Mouse (Mus musculus): ENCODE results near the gene Timm10. TPM values are rescaled to one million over a fixed set of nuclear protein-coding genes. Genes with fewer than 3 reads are reported as not detected.

Gene Timm10
- total RNA-seq, 2 experiments from 2014 or later, result 16.8 TPM; not detected in 1

DNA sequence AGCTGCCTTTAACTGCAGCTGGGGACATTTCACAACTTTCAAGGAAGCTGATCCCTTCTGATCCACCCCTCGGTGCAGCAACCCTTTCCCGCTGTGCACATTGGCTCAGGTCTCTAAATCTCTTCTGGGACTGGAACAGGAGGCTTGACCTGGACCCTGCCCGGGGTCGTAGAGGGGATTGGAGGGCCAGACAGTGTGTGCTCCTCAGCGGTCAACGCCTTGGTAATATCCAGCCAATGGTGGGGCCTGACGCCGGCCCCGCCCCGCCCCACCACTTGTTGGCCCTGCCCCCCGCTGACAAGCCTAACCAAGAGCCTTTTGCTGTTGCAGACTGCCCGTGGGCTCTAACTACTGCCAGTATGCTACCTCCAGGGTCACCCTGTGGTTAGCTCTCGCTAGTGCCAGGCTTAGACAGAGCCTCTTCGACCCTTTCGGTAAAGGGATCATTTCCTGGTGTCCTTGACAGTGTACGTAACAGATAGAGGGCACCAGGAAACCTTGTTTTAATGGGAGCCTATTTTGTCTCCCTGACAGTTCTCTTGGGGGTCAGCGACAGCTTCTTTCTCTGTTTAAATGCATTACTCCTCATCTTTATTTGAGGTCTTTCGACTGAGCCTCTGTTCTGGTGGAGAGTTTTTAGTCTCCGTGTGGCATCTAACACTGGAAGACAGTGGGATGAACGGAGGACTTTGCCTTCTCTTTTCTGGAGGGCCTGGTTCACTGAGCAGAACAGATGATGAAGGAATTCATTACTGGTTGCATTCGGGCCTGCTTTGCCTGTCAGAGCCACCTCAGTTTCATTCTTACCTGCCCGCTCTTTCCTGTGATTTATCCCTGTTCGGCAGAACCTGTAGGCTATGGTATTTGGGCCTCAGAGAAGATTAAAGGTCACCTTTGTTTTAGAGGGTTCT, 24.6 kb downstream of the Timm10 start:
- ATAC-seq (replicated peaks; ENCODE audit: low FRiP score, poor library complexity, severe bottlenecking), result no peak

DNA sequence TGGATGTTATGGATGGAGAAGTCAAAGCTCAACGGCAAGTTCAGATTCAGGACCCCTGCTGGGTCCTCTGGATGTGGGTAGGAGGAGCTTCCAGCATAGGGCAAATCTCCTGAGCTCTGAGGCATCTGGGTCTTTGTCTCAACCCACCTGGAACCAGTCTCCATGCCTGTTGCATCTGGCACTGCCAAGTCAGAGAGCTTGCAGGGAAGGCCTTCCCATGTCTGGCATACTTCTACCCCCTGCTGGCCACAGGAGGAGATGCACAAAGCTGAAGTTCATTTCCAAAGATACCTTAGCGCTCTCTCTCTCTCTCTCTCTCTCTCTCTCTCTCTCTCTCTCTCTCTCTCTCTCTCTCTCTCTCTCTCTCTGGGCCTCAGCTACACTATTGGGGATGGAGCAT, 28.9 kb downstream of the Timm10 start:
- peak; percentile 65 for ATAC-seq (replicated peaks; ENCODE audit: low FRiP score, poor library complexity, severe bottlenecking)

DNA sequence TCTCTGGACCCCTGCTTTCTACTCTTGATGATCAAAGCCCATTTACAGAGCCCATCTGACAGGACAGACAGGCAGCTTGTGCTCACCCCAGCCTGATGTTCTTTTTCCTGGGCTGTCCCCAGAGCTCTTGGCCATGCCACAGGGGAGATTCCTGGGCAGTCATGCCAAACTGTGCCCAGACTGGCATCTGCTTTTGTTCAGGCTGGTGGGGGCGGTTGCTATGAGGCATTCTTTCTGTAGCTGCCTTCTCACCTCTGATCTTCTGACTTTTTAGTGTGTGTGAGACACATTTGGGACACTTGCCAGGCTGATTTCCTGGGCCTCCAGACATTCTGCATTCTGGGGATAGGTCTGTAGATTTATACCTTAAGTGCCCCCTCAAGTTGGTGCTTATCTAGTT, 31.8 kb downstream of the Timm10 start:
- ATAC-seq (replicated peaks; ENCODE audit: low FRiP score, poor library complexity, severe bottlenecking), result no peak

DNA sequence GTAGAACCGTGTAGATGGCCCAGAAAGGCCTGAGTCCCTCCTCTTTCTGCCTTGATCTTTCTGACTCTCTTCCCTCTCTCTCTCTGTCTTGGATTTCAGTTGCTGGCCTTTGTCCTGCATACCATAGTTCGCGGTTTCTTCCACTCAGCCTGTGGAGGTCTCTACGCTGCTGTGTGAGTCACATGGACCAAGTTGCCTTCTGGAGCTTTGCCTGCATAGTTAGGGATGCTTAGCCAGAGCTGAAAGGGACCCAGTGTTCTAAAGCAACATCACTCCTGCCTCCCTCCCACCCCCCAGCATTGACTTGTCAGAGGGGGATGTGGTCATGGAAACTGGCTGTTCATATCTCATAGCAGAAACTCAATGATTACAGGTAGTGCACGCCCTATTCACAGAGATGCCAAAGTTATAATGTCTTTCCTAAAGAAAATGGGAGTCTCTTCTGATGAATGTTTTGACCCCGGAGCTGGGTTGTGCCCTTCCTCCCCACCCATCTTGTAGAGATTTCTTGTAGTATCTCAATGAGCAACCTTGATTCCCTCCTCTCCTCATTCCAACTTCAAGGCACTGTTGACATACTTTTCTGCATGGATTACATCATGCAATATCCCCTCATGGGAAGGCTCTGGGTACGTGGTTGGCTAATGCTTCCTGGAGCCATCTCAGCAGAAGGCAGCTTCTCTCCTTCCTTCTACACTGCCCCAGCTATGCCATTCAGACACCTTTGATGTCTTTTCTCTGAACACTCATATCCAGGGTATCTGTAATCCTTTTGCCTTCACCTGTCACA, 33.4 kb downstream of the Timm10 start:
- ATAC-seq (replicated peaks; ENCODE audit: low FRiP score, poor library complexity, severe bottlenecking), result no peak

DNA sequence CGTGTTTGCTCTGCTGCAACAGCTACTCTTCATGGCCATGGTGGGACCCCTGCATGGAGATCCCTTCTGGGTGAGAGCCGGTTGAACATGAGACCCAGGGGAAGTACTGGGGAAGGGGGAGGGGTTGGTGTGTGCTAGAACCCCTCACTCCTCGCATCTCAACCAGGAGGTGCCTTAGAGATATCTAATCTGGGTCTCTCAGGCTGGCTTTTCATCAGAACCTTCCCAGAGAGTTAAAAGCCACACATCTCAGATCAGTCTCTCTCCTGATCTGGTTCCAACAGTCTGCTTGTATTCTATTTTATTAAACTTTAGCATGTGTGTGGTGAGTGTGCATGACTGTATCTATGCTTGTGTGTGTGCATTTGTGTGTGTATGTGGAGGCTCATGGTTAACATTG, 34.6 kb downstream of the Timm10 start:
- no peak for ATAC-seq (replicated peaks; ENCODE audit: low FRiP score, poor library complexity, severe bottlenecking)

DNA sequence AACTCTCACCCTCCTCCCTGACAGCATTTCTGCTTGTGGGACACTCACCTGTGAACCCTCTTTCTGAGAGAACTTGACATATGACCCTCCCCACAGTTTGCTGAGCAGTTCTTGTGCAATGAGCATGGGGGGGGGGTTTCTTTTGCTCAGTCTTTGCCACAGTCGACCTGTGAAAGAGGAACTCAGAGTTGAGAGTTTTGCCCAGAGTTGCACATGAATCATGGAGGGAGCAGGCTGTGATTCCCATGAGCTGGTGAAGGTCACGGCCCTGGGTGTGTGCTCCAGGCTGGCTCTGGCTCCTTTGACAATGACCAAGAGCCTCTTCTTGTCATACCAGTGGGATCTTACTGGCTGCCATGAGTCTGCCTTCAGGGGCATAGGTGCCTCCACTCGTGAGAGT, 35.4 kb downstream of the Timm10 start:
- no peak for ATAC-seq (replicated peaks; ENCODE audit: low FRiP score, poor library complexity, severe bottlenecking)

DNA sequence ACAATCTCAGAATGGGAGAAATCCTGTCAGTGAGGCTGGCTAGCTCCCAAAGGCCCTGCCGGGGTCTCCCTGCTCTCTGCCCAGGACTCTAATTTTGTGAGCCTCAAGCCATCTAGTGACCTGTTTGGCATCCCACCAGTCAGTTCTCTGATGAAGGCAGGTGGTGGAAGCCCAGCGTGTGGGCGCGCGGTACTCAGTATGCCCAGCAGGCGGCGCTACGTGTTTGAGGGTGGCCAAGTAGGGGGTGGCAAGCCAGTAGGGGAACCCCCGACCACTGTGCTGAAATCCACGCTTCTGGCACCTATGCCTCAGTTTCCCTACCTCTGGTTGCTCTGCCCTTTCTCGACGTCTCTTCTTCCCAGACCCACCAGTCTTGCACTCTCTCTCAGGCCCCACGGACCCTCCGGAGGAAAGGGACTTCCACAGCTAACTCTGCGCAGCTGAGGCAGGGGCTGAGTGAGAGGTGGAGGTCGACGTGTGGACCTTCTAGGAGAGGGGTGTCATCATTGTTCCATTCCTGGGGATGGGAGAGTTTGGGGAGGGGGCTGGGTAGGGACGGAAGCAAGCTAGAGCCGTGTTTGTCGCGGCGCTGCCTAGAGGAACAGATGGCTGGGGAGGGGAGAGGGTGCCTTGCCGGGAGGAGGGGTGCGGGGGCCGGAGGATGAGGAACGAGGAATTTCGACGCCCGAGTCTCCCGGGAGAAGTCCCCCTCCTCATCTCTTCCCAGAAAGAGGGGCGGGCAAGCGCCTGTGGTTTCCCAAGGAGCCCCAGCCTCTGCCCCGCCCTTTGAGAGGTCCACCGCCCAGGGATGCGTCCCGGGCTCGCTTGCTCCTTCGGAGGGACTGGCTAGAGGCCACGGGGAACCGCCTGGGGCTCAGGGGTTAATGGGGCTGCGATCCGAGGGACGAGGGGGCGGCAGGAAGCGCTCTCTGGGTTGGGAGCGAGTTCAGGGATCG, 39.1 kb downstream of the Timm10 start:
- ATAC-seq (replicated peaks; ENCODE audit: low FRiP score, poor library complexity, severe bottlenecking), result peak; percentile 23; the same call in 1 of the 2 replicates

DNA sequence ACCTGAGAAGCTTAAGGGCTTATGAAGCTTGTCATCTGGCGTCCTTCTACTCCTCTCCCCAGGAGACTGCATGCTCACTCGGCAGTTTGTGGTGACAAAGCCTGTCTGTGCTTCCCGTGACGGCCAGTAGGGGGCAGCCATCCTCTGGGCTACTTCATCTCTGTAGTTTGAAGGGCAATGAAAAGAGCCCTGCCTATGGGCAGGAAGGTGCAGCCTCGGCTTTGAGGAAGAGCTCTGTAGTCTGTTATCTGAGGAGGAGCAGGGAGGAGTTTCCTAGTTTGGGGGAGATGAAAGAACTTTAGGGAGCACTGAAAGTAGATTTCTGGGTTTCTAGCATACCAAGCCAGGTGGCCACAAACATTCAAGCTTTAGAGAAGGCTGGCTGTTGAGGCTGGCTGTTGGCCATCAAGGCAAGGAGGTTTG, 41.7 kb downstream of the Timm10 start:
- ATAC-seq (replicated peaks; ENCODE audit: low FRiP score, poor library complexity, severe bottlenecking), result peak; percentile 62

DNA sequence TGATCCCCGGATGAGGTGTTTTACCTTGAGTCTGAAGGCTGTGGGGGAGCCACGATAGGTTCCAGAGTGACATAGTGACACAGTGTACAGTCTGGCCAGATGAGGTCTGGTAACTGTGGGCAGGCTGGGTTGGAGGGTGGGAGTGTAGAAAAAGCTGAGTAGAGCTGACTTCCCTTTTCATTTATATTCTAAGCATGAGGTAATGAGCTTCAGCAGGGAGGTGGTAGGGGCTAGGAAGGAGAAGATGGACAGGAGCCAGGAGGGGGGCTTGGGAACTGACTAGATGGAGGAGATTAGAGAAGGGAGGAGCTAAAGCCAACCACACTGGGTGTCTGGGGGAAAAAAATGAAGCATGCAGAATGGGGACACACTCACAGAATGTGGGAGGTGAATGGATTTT, 42.2 kb downstream of the Timm10 start:
- no peak for ATAC-seq (replicated peaks; ENCODE audit: low FRiP score, poor library complexity, severe bottlenecking)

DNA sequence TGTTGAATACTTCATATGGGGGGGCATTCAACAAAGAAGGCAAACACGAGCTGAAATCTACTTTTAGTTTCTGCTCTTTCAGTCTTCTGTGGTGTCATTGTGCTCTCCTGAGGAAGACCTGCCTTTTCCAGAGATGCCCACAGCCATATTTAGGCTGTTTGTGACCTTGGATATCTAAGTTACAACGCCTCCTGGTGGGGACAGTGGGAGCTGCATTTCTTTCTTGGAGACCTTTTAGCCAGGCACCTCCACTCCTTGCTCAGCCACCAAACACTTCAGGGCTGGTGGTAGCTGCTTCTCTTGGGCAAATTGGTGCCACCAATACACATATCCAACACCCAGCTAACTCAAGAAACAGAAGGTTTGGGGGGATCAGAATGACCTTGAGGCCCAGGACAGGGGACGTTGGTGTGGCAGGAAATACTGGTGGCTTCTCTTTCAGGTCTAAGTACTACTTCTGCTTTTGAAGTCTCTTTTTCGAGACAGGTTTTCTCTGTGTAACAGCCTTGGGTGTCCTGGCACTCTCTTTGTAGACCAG, 43.9 kb downstream of the Timm10 start:
- 0 out of 2 replicates have a peak, but pooled peaks have one; percentile 39 for ATAC-seq (replicated peaks; ENCODE audit: low FRiP score, poor library complexity, severe bottlenecking)

DNA sequence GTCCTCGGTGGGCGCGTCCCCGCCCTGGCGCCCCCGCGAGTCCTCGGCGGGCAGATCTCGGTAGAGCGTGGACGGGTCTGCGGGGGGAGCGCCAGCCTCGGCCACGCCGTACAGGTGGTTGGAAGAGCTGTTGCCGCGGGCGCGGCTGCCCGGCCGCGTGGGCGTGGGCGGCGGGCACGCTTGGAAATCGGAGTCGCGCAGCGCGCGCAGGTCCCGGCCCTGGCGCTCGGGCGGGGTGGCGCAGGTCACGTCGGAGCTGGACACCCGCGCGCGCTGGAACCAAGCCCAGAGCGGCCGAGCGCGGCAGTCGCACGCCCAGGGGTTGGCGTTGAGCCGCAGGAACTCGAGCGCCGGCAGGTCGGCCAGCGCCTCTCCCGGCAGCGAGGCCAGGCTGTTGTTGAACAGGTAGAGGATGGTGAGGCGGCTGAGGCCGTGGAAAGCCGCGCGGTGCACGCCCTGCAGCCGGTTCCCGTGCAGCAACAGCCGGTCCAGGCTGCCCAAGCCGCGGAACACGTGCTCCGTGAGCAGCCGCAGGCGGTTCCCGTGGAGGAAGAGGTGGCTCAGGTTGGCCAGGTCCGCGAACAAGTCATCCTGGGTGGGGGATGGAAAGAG, 45.4 kb downstream of the Timm10 start:
- ATAC-seq (replicated peaks; ENCODE audit: low FRiP score, poor library complexity, severe bottlenecking), result no peak

DNA sequence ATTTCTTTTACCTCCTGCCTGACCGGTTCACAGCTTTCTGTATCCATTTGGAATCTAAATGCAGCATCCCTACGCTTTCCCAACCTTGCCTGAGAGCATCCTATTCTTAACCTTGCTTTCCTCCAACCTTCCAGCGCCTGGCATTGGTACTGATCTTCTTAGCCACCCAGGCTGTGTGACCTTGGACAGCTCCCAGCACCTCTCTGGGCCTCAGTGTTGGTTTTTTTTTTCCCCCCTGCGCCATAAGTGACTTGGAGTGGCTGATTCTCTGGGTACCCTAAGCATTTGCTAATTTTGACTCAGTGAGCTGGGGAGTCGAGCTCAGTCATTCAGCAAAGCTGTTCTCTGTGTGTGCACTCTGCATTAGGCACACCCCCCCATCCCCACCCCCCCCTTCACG, 49.0 kb downstream of the Timm10 start:
- ATAC-seq (replicated peaks; ENCODE audit: low FRiP score, poor library complexity, severe bottlenecking), result no peak

Other genes starting within 250 kb of the Timm10 start
- 11.2 and 15.1 TPM in 2 replicates for gene Ctnnd1, start 176.2 kb upstream of the Timm10 start, total RNA-seq (2015; ENCODE audit: low replicate concordance)
- gene Ctnnd1, start 176.2 kb upstream of the Timm10 start, total RNA-seq (2017; ENCODE audit: low replicate concordance), result 7.0 and 18.7 TPM in 2 replicates
- gene Btbd18, start 167.9 kb upstream of the Timm10 start, total RNA-seq (2015; ENCODE audit: low replicate concordance), result not detected in 2 replicates
- gene Btbd18, start 167.9 kb upstream of the Timm10 start, total RNA-seq (2017; ENCODE audit: low replicate concordance), result not detected in 2 replicates
- 59.8 and 66.2 TPM in 2 replicates for gene Selenoh, start 156.2 kb upstream of the Timm10 start, total RNA-seq (2015; ENCODE audit: low replicate concordance)
- gene Selenoh, start 156.2 kb upstream of the Timm10 start, total RNA-seq (2017; ENCODE audit: low replicate concordance), result 21.6 and 28.2 TPM in 2 replicates
- not detected in 2 replicates for gene Gm28635, start 149.0 kb upstream of the Timm10 start, total RNA-seq (2015; ENCODE audit: low replicate concordance)
- 1.1 TPM in 1 of 2 replicates, not detected in the other for gene Gm28635, start 149.0 kb upstream of the Timm10 start, total RNA-seq (2017; ENCODE audit: low replicate concordance)
- gene Med19, start 148.6 kb upstream of the Timm10 start, total RNA-seq (2015; ENCODE audit: low replicate concordance), result 29.3 and 36.0 TPM in 2 replicates
- 42.9 and 47.5 TPM in 2 replicates for gene Med19, start 148.6 kb upstream of the Timm10 start, total RNA-seq (2017; ENCODE audit: low replicate concordance)
- 52.4 and 74.6 TPM in 2 replicates for gene Tmx2, start 147.9 kb upstream of the Timm10 start, total RNA-seq (2015; ENCODE audit: low replicate concordance)
- 42.6 and 43.2 TPM in 2 replicates for gene Tmx2, start 147.9 kb upstream of the Timm10 start, total RNA-seq (2017; ENCODE audit: low replicate concordance)
- gene Zdhhc5, start 111.8 kb upstream of the Timm10 start, total RNA-seq (2015; ENCODE audit: low replicate concordance), result 67.0 and 77.5 TPM in 2 replicates
- 83.7 and 85.0 TPM in 2 replicates for gene Zdhhc5, start 111.8 kb upstream of the Timm10 start, total RNA-seq (2017; ENCODE audit: low replicate concordance)
- gene Clp1, start 99.6 kb upstream of the Timm10 start, total RNA-seq (2015; ENCODE audit: low replicate concordance), result 67.4 and 70.0 TPM in 2 replicates
- gene Clp1, start 99.6 kb upstream of the Timm10 start, total RNA-seq (2017; ENCODE audit: low replicate concordance), result 26.2 and 54.4 TPM in 2 replicates
- 377 and 399 TPM in 2 replicates for gene Ypel4, start 92.9 kb upstream of the Timm10 start, total RNA-seq (2015; ENCODE audit: low replicate concordance)
- 327 and 382 TPM in 2 replicates for gene Ypel4, start 92.9 kb upstream of the Timm10 start, total RNA-seq (2017; ENCODE audit: low replicate concordance)
- gene Gm19426, start 83.3 kb upstream of the Timm10 start, total RNA-seq (2015; ENCODE audit: low replicate concordance), result not detected in 2 replicates
- not detected in 2 replicates for gene Gm19426, start 83.3 kb upstream of the Timm10 start, total RNA-seq (2017; ENCODE audit: low replicate concordance)
- 0.72 and 12.6 TPM in 2 replicates for gene Serping1, start 51.6 kb upstream of the Timm10 start, total RNA-seq (2015; ENCODE audit: low replicate concordance)
- 1.8 and 3.8 TPM in 2 replicates for gene Serping1, start 51.6 kb upstream of the Timm10 start, total RNA-seq (2017; ENCODE audit: low replicate concordance)
- 424 and 462 TPM in 2 replicates for gene Ube2l6, start 28.2 kb upstream of the Timm10 start, total RNA-seq (2015; ENCODE audit: low replicate concordance)
- 282 and 312 TPM in 2 replicates for gene Ube2l6, start 28.2 kb upstream of the Timm10 start, total RNA-seq (2017; ENCODE audit: low replicate concordance)
- not detected in 2 replicates for gene Smtnl1, start 4.3 kb upstream of the Timm10 start, total RNA-seq (2015; ENCODE audit: low replicate concordance)
- gene Smtnl1, start 4.3 kb upstream of the Timm10 start, total RNA-seq (2017; ENCODE audit: low replicate concordance), result not detected in 2 replicates
- gene Slc43a1, start 11.9 kb downstream of the Timm10 start, total RNA-seq (2015; ENCODE audit: low replicate concordance), result 716 and 794 TPM in 2 replicates
- gene Slc43a1, start 11.9 kb downstream of the Timm10 start, total RNA-seq (2017; ENCODE audit: low replicate concordance), result 395 and 487 TPM in 2 replicates
- gene Rtn4rl2, start 59.7 kb downstream of the Timm10 start, total RNA-seq (2015; ENCODE audit: low replicate concordance), result not detected in 2 replicates
- gene Rtn4rl2, start 59.7 kb downstream of the Timm10 start, total RNA-seq (2017; ENCODE audit: low replicate concordance), result not detected in 2 replicates
- gene Slc43a3, start 109.6 kb downstream of the Timm10 start, total RNA-seq (2015; ENCODE audit: low replicate concordance), result 480 and 538 TPM in 2 replicates
- gene Slc43a3, start 109.6 kb downstream of the Timm10 start, total RNA-seq (2017; ENCODE audit: low replicate concordance), result 432 and 465 TPM in 2 replicates
- gene Prg2, start 153.5 kb downstream of the Timm10 start, total RNA-seq (2015; ENCODE audit: low replicate concordance), result 91.5 and 93.5 TPM in 2 replicates
- 123 and 136 TPM in 2 replicates for gene Prg2, start 153.5 kb downstream of the Timm10 start, total RNA-seq (2017; ENCODE audit: low replicate concordance)
- 3.4 and 10.1 TPM in 2 replicates for gene Prg3, start 161.2 kb downstream of the Timm10 start, total RNA-seq (2015; ENCODE audit: low replicate concordance)
- gene Prg3, start 161.2 kb downstream of the Timm10 start, total RNA-seq (2017; ENCODE audit: low replicate concordance), result 8.2 and 32.4 TPM in 2 replicates
- gene Ssrp1, start 210.2 kb downstream of the Timm10 start, total RNA-seq (2015; ENCODE audit: low replicate concordance), result 112 TPM in 2 replicates
- gene Ssrp1, start 210.2 kb downstream of the Timm10 start, total RNA-seq (2017; ENCODE audit: low replicate concordance), result 221 and 237 TPM in 2 replicates
- 1.1 and 1.3 TPM in 2 replicates for gene P2rx3, start 210.5 kb downstream of the Timm10 start, total RNA-seq (2015; ENCODE audit: low replicate concordance)
- gene P2rx3, start 210.5 kb downstream of the Timm10 start, total RNA-seq (2017; ENCODE audit: low replicate concordance), result not detected in 2 replicates
- gene Tnks1bp1, start 221.0 kb downstream of the Timm10 start, total RNA-seq (2015; ENCODE audit: low replicate concordance), result 1.1 TPM in 1 of 2 replicates, not detected in the other
- 0.23 and 2.6 TPM in 2 replicates for gene Tnks1bp1, start 221.0 kb downstream of the Timm10 start, total RNA-seq (2017; ENCODE audit: low replicate concordance)

Measured in erythroid progenitor cell, adult 5-6 weeks (primary cell).